Mouse (Mus musculus) embryo, embryonic 10 days (tissue): Measurements from ENCODE around the gene Btbd10.

Experiments used
- DNase-seq: peaks from one replicate; pipeline ENCODE4 v3.0.0-alpha.2; 2015; ENCODE audit warnings: low spot score

The Btbd10 gene

DNA sequence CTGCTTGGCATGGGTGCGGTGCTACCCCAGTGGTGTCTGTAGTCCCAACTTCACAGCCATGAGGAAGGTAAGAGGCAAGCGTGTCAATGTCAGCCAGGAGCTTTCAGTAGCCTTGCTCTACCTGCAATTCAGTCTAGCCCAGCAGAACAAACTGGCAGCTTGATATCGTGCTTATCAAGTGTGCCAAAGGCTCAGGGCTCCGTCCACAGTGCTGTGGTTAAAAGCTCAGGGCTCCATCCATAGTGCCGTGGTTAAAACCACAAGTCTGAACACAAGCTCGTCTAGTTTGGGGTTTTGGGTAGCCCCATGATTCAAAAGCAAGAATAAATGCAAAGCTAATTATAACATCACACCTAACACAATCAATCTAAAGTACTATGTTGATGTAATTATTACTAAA, 74.6 kb downstream of the Btbd10 start:
- DNase-seq, result no peak

DNA sequence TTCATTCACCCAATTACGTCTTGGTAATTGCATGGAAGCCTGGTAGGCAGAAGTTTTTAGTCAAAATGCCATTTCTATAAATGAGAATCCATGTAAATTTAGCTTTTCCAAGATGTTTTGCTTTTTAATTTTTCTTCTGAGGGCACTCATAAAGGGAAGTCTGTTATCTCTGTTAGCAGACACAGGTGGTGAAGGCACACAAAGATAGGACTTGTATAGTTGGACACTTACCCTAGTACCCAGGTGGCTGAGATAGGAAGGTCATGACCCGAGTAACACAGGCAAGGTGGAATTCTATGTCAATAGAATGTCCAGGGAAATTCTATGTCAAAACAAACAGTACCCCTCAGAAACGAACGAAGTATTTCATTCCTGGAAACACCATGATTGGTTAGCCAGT, 77.0 kb downstream of the Btbd10 start:
- no peak for DNase-seq

- no peak for DNase-seq
Observed at GRCm38 (mm10) chr7:113291741-113292140, 77.5 kb downstream of the Btbd10 start.

GRCm38 (mm10) chr7:113289211-113289610, 80.0 kb downstream of the Btbd10 start:
- DNase-seq, result no peak

DNA sequence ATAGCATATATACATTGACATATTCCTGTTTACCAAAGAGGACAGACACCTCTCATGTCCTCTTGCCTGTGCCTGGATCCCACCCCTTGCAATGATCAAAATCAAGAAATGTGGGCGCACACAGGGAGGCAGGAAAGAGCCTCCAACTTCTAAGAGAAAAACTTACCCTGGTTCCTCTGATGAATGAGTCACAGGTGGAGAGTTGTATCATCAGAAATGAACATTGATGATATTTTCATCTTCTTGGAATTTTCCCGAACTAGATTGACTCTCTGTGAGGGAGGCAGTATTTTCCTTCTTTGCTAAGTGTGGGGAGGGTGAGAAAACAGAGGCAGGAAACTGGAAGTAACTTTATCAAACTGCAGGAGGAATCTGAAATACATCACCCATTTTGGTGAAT, 83.8 kb downstream of the Btbd10 start:
- no peak for DNase-seq

DNA sequence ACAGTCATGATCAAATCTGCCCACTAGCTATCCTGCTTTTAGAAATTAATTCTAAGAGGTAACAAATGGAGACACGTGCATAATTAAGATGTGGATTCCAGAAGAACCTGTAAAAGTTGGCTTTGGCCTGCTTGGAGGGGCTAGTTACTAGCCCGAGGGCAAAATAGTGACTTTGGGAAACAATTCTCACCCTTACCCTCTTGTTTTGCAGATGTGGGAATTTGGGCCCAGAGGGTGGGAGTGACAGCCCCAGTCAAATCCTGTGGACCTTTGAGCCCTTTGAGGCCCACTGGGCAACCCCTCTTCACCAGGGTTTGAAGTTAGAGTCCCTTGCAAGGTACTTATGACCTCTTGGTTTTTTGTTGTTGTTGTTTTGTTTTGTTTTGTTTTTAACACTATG, 89.9 kb downstream of the Btbd10 start:
- no peak for DNase-seq

DNA sequence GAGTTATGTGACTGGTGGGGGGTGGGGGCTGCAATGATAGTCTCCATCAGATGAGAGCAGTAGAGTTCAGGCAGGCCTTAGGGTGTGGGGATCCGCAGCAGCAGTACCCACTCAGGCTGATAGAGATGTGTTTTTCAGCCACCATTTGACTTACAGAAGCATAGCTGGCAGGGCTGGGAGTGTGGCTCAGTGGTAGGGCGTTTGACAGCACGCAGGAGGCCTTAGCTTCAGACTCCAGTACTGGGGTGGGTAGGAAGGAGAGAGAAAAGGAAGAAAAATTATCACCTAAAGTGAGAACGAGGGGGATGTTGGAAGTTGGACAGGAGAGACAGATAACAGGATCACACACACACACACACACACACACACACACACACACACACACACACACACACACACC, 90.7 kb downstream of the Btbd10 start:
- no peak for DNase-seq

DNA sequence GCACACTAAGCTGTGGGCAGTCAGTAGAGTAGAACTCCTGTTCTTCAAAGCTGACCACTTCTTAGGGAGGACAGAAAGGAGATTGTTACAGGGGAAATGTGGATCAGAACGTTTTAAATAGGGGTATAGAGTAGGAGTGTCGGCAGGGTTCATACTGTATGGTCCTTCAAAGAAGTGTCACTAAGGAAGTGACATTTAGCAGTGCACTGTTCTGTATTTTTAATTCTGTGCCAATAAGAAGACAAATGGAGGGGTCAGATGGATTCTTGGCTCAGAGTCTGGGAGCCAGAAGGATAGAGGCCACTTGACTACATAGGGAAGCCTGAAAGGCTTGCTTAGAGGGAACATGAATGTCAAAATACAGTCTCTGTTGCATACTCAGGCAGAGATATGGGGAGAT, 91.9 kb downstream of the Btbd10 start:
- no peak for DNase-seq

- DNase-seq, result no peak
Observed at GRCm38 (mm10) chr7:113272338-113272997, 96.7 kb downstream of the Btbd10 start.

GRCm38 (mm10) chr7:113270991-113271390, 98.2 kb downstream of the Btbd10 start:
- no peak for DNase-seq

GRCm38 (mm10) chr7:113270551-113270950, 98.6 kb downstream of the Btbd10 start:
- no peak for DNase-seq

DNA sequence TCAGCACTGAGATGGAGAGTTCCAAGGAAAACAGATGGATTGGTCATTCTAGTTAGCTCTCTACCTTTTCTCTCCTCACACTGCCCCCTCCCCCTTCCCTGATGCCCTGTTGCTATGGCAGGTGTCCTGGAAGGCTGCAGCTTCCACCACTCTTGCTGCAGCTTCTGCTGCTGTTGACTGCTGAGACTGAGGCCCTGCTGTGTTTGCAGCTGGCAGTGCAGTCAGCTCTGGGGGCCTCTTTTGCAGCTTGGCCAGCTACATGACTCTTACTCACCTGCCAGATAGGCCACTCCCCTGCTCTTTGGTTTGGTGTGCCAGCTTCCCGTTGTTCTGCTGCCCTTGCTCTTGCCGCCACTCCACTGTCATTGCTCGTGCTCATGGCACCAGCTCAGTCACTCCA, 99.3 kb downstream of the Btbd10 start:
- no peak for DNase-seq

DNA sequence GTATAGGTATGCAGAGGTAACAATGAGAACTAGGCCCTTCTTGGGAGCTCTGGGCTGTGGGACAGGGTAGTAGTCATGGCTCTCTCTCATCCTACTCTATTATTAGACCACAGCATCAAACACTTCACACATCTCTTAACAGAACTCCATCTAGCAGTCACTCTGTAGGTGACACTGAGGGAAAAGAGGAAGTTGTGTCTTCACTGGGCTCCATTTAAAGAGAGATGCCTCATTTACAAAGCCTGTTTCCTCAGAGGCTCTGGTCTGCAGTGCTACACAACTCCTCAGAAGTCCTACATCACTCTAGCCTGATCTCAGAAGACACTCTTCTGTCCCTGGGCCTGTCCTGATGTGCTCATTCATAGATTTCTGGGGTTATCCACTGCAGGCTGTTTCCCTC, 100.1 kb downstream of the Btbd10 start:
- no peak for DNase-seq

GRCm38 (mm10) chr7:113268287-113268686, 100.9 kb downstream of the Btbd10 start:
- DNase-seq, result peak; percentile 73
